Mouse (Mus musculus) kidney, postnatal 14 days (tissue): ENCODE measurements around the gene Stx5a.
A peak's percentile ranks its signal among the peaks of the same experiment; 100 is the strongest.

Experiments
- DNase-seq: peaks from one replicate; pipeline ENCODE4 v3.0.0; 2022; ENCODE audit warnings: mixed read lengths

Gene Stx5a

GRCm38 (mm10) chr19:8747368-8747767, 6.2 kb downstream of the Stx5a start:
- no peak for DNase-seq

GRCm38 (mm10) chr19:8755652-8756051, 14.4 kb downstream of the Stx5a start:
- no peak for DNase-seq

GRCm38 (mm10) chr19:8756635-8757387, 15.6 kb downstream of the Stx5a start, which contains the start of gene Nxf1:
Gene Nxf1 (plus strand): TSS chr19:8757073.
- DNase-seq, result peak; percentile 97

GRCm38 (mm10) chr19:8757471-8757998, 16.3 kb downstream of the Stx5a start:
- no peak for DNase-seq

- no peak for DNase-seq
Measured at GRCm38 (mm10) chr19:8758899-8759298, 17.7 kb downstream of the Stx5a start.

- no peak for DNase-seq
Measured at GRCm38 (mm10) chr19:8760757-8761156, 19.5 kb downstream of the Stx5a start.

GRCm38 (mm10) chr19:8763276-8763675, 22.1 kb downstream of the Stx5a start:
- DNase-seq, result no peak

- DNase-seq, result no peak
Measured at GRCm38 (mm10) chr19:8765562-8765961, 24.3 kb downstream of the Stx5a start.

- DNase-seq, result peak; percentile 89
Measured at GRCm38 (mm10) chr19:8770567-8771270, 29.5 kb downstream of the Stx5a start, which contains the start of gene Tmem223. Gene Tmem223 (plus strand): TSS chr19:8770996.

- no peak for DNase-seq
Measured at GRCm38 (mm10) chr19:8772996-8773395, 31.8 kb downstream of the Stx5a start.

GRCm38 (mm10) chr19:8773409-8773808, 32.2 kb downstream of the Stx5a start:
- no peak for DNase-seq

- peak; percentile 96 for DNase-seq
Measured at GRCm38 (mm10) chr19:8774086-8774835, 33.0 kb downstream of the Stx5a start, which contains the start of gene Tmem179b. Gene Tmem179b (minus strand): TSS chr19:8774467.

- DNase-seq, result no peak
Measured at GRCm38 (mm10) chr19:8774951-8775421, 33.8 kb downstream of the Stx5a start.

- peak; percentile 96 for DNase-seq
Measured at GRCm38 (mm10) chr19:8786008-8786781, 45.0 kb downstream of the Stx5a start, which contains the start of gene Taf6l. Gene Taf6l (minus strand): TSS chr19:8786417.

GRCm38 (mm10) chr19:8788521-8788920, 47.3 kb downstream of the Stx5a start:
- no peak for DNase-seq

GRCm38 (mm10) chr19:8789171-8789570, 48.0 kb downstream of the Stx5a start:
- DNase-seq, result no peak

GRCm38 (mm10) chr19:8790171-8790570, 49.0 kb downstream of the Stx5a start:
- no peak for DNase-seq

- DNase-seq, result peak; percentile 95
Measured at GRCm38 (mm10) chr19:8798264-8798946, 57.2 kb downstream of the Stx5a start, which contains the start of gene Polr2g. Gene Polr2g (minus strand): TSS chr19:8798577.

- DNase-seq, result no peak
Measured at GRCm38 (mm10) chr19:8798947-8799315, 57.7 kb downstream of the Stx5a start.

- peak; percentile 97 for DNase-seq
Measured at GRCm38 (mm10) chr19:8802130-8802821, 61.1 kb downstream of the Stx5a start, which contains the start of gene Zbtb3. Gene Zbtb3 (plus strand): TSS chr19:8802555.
